Mouse (Mus musculus): ENCODE results near the gene Wnt11.

- TF ChIP-seq POLR2A (IDR thresholded peaks at IDR 0.05; ENCODE audit: insufficient read depth, low read depth, low read length) = no peak
- no peak for TF ChIP-seq CTCF (IDR thresholded peaks at IDR 0.05; ENCODE audit: insufficient read depth, low read depth, low read length)
These were observed 59.4 kb downstream of the Wnt11 start for GRCm38 (mm10) chr7:98894305-98894704.

Measured in olfactory bulb, adult 2 months (tissue).